Mouse (Mus musculus): ENCODE data around the gene Usp30. TPM values are rescaled to one million over a fixed set of nuclear protein-coding genes. Genes with fewer than 3 reads are reported as not detected.

Gene Usp30
- polyA plus RNA-seq, 1 experiment from 2014 or later: 7.6 TPM

- Histone ChIP-seq H3K4me2 (ENCODE audit: low read depth, low read length) (no peak overlapping the region), H3K36me3 (ENCODE audit: control insufficient read depth, insufficient read depth) (peaks cover 10% of the 10 kb centered on the region; the same call in 1 of the 2 replicates), H3K27ac (ENCODE audit: low read length) (no peak overlapping the region), H3K9ac (ENCODE audit: low read length) (no peak overlapping the region), H3K27me3 (ENCODE audit: control insufficient read depth, insufficient read depth, low read length) (no peaks in the 10 kb centered on the region), H3K4me1 (ENCODE audit: control insufficient read depth, insufficient read depth, low read length) (peaks cover 13% of the 10 kb centered on the region), H3K9me3 (replicated peaks; ENCODE audit: control insufficient read depth, low read length) (no peaks in the 10 kb centered on the region), H3K4me3 (ENCODE audit: low read length) (no peak overlapping the region)
- WGBS: 66% methylated on average over 1 of the region's 1 CpGs
- no peak for ATAC-seq (replicated peaks; ENCODE audit: extremely low read depth, insufficient read depth, low FRiP score)
Observed at GRCm38 (mm10) chr5:114102807-114103206, 37.5 kb downstream of the Usp30 start.

- Histone ChIP-seq H3K27ac (ENCODE audit: low read length) (no peak overlapping the region), H3K4me1 (ENCODE audit: control insufficient read depth, insufficient read depth, low read length) (peaks cover 2% of the 10 kb centered on the region; the same call in 1 of the 2 replicates), H3K4me2 (ENCODE audit: low read depth, low read length) (no peak overlapping the region), H3K9me3 (replicated peaks; ENCODE audit: control insufficient read depth, low read length) (no peaks in the 10 kb centered on the region), H3K27me3 (ENCODE audit: control insufficient read depth, insufficient read depth, low read length) (no peaks in the 10 kb centered on the region), H3K4me3 (ENCODE audit: low read length) (no peak overlapping the region), H3K36me3 (ENCODE audit: control insufficient read depth, insufficient read depth) (peaks cover 43% of the 10 kb centered on the region), H3K9ac (ENCODE audit: low read length) (no peak overlapping the region)
- WGBS: 65% methylated on average over 16 of the region's 16 CpGs
- no peak for ATAC-seq (replicated peaks; ENCODE audit: extremely low read depth, insufficient read depth, low FRiP score)
Observed at GRCm38 (mm10) chr5:114106391-114106935, 41.2 kb downstream of the Usp30 start.

GRCm38 (mm10) chr5:114113334-114113733 lies 48.1 kb downstream of the Usp30 start:
- no peak for ATAC-seq (replicated peaks; ENCODE audit: extremely low read depth, insufficient read depth, low FRiP score)
- Histone ChIP-seq H3K4me1 (ENCODE audit: control insufficient read depth, insufficient read depth, low read length) (no peaks in the 10 kb centered on the region), H3K4me2 (ENCODE audit: low read depth, low read length) (no peak overlapping the region), H3K9me3 (replicated peaks; ENCODE audit: control insufficient read depth, low read length) (no peaks in the 10 kb centered on the region), H3K4me3 (ENCODE audit: low read length) (no peak overlapping the region), H3K36me3 (ENCODE audit: control insufficient read depth, insufficient read depth) (peaks cover 48% of the 10 kb centered on the region), H3K27ac (ENCODE audit: low read length) (no peak overlapping the region), H3K9ac (ENCODE audit: low read length) (no peak overlapping the region), H3K27me3 (ENCODE audit: control insufficient read depth, insufficient read depth, low read length) (no peaks in the 10 kb centered on the region)
- 83% methylated on average over 6 of the region's 6 CpGs for WGBS

- Histone ChIP-seq H3K9ac (ENCODE audit: low read length) (no peak overlapping the region), H3K4me2 (ENCODE audit: low read depth, low read length) (no peak overlapping the region), H3K9me3 (replicated peaks; ENCODE audit: control insufficient read depth, low read length) (no peaks in the 10 kb centered on the region), H3K36me3 (ENCODE audit: control insufficient read depth, insufficient read depth) (peaks cover 34% of the 10 kb centered on the region), H3K27ac (ENCODE audit: low read length) (no peak overlapping the region), H3K27me3 (ENCODE audit: control insufficient read depth, insufficient read depth, low read length) (no peaks in the 10 kb centered on the region), H3K4me1 (ENCODE audit: control insufficient read depth, insufficient read depth, low read length) (no peaks in the 10 kb centered on the region), H3K4me3 (ENCODE audit: low read length) (no peak overlapping the region)
- WGBS: 83% methylated on average over 5 of the region's 5 CpGs
- ATAC-seq (replicated peaks; ENCODE audit: extremely low read depth, insufficient read depth, low FRiP score): no peak
Observed at GRCm38 (mm10) chr5:114115030-114115429, 49.8 kb downstream of the Usp30 start.

- ATAC-seq (replicated peaks; ENCODE audit: extremely low read depth, insufficient read depth, low FRiP score): no peak
- Histone ChIP-seq H3K36me3 (ENCODE audit: control insufficient read depth, insufficient read depth) (peaks cover 29% of the 10 kb centered on the region), H3K4me1 (ENCODE audit: control insufficient read depth, insufficient read depth, low read length) (no peaks in the 10 kb centered on the region), H3K27ac (ENCODE audit: low read length) (no peak overlapping the region), H3K4me3 (ENCODE audit: low read length) (no peak overlapping the region), H3K9ac (ENCODE audit: low read length) (no peak overlapping the region), H3K4me2 (ENCODE audit: low read depth, low read length) (no peak overlapping the region), H3K27me3 (ENCODE audit: control insufficient read depth, insufficient read depth, low read length) (no peaks in the 10 kb centered on the region), H3K9me3 (replicated peaks; ENCODE audit: control insufficient read depth, low read length) (no peaks in the 10 kb centered on the region)
- 76% methylated on average over 7 of the region's 7 CpGs for WGBS
Observed at GRCm38 (mm10) chr5:114116586-114116985, 51.3 kb downstream of the Usp30 start.

GRCm38 (mm10) chr5:114119806-114120205 lies 54.5 kb downstream of the Usp30 start:
- Histone ChIP-seq H3K9ac (ENCODE audit: low read length) (no peak overlapping the region), H3K9me3 (replicated peaks; ENCODE audit: control insufficient read depth, low read length) (no peaks in the 10 kb centered on the region), H3K27ac (ENCODE audit: low read length) (no peak overlapping the region), H3K36me3 (ENCODE audit: control insufficient read depth, insufficient read depth) (peaks cover 38% of the 10 kb centered on the region), H3K4me1 (ENCODE audit: control insufficient read depth, insufficient read depth, low read length) (no peaks in the 10 kb centered on the region), H3K4me2 (ENCODE audit: low read depth, low read length) (no peak overlapping the region), H3K4me3 (ENCODE audit: low read length) (no peak overlapping the region), H3K27me3 (ENCODE audit: control insufficient read depth, insufficient read depth, low read length) (no peaks in the 10 kb centered on the region)
- no peak for ATAC-seq (replicated peaks; ENCODE audit: extremely low read depth, insufficient read depth, low FRiP score)
- 85% methylated on average over 4 of the region's 4 CpGs for WGBS

- ATAC-seq (replicated peaks; ENCODE audit: extremely low read depth, insufficient read depth, low FRiP score): no peak
- H3K4me1 ChIP-seq (ENCODE audit: control insufficient read depth, insufficient read depth, low read length): peaks cover 8% of the 10 kb centered on the region
- H3K4me3 ChIP-seq (ENCODE audit: low read length): no peak overlapping the region
- H3K9ac ChIP-seq (ENCODE audit: low read length): no peak overlapping the region
- H3K36me3 ChIP-seq (ENCODE audit: control insufficient read depth, insufficient read depth): peaks cover 29% of the 10 kb centered on the region
- H3K27me3 ChIP-seq (ENCODE audit: control insufficient read depth, insufficient read depth, low read length): no peaks in the 10 kb centered on the region
- H3K27ac ChIP-seq (ENCODE audit: low read length): no peak overlapping the region
- H3K4me2 ChIP-seq (ENCODE audit: low read depth, low read length): no peak overlapping the region
- 87% methylated on average over 3 of the region's 3 CpGs for WGBS
- no peaks in the 10 kb centered on the region for H3K9me3 ChIP-seq (replicated peaks; ENCODE audit: control insufficient read depth, low read length)
Observed at GRCm38 (mm10) chr5:114126008-114126407, 60.7 kb downstream of the Usp30 start.

GRCm38 (mm10) chr5:114126499-114127244 lies 61.4 kb downstream of the Usp30 start:
- WGBS: 82% methylated on average over 7 of the region's 7 CpGs
- H3K4me3 ChIP-seq (ENCODE audit: low read length): no peak overlapping the region
- ATAC-seq (replicated peaks; ENCODE audit: extremely low read depth, insufficient read depth, low FRiP score): no peak
- peak overlapping the region; percentile 86 for H3K4me2 ChIP-seq (ENCODE audit: low read depth, low read length)
- H3K27ac ChIP-seq (ENCODE audit: low read length): peak overlapping the region; percentile 83
- H3K27me3 ChIP-seq (ENCODE audit: control insufficient read depth, insufficient read depth, low read length): no peaks in the 10 kb centered on the region
- H3K9me3 ChIP-seq (replicated peaks; ENCODE audit: control insufficient read depth, low read length): no peaks in the 10 kb centered on the region
- H3K4me1 ChIP-seq (ENCODE audit: control insufficient read depth, insufficient read depth, low read length): peaks cover 11% of the 10 kb centered on the region
- peaks cover 23% of the 10 kb centered on the region for H3K36me3 ChIP-seq (ENCODE audit: control insufficient read depth, insufficient read depth)
- H3K9ac ChIP-seq (ENCODE audit: low read length): no peak overlapping the region
